Mouse (Mus musculus) c-Kit-positive CD71-negative TER-119-negative erythroid progenitor cells, embryonic 14.5 days (primary cell): ENCODE measurements around the gene 1700020L24Rik.

ENCODE experiments used
- DNase-seq: peaks from one replicate; pipeline ENCODE4 v3.0.0-alpha.2; 2013; ENCODE audit warnings: low read depth

Gene 1700020L24Rik

DNA sequence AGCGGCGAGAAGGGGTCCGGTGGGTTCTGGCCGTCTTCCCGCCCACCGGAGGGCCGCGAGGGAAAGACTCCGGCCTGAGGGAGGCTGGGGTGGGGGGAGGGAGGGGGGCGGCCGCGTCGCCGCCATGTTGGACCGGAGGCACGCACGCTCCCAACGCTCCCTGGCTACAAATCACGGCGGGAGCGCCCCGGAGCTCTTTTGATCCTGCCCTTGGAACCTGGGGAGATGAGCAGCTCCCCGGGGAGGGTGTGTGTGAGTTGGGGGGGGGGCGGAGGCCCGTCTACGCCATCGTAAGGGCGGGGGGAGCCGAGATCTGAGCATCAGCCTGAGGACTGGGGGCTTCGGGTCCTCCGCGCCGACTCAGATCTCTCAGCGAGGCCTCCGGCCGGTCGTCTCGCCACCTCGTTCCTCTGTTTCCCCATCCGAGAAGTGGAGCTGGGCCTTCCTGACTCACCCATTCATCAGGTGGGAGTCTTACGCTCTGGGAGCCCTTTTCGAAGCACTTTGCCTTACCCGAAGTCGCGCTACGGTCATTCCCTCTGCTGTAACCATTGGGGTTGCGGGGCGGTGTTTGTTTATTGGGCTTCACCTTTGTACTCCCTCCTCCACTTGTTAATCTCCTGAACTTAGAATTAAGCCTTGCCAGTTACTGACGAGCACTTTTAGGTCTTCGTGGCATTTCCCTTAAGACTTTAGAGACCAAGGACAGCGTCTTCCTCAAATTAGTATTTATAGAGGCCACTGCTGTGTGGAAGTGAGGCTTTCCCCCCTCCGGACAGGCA, 35.9 kb downstream of the 1700020L24Rik start:
- DNase-seq: no peak
